Mouse (Mus musculus): ENCODE measurements around the gene Bbs9. TPM values are rescaled to one million over a fixed set of nuclear protein-coding genes. Genes with fewer than 3 reads are reported as not detected.
"Not testable (repeated sequence)": the region's sequence is repeated elsewhere in the genome, so short reads cannot be mapped to it uniquely, and the experiment has no call there.

Bbs9 gene
- 8.6 to 16.6 TPM (median 15.6 TPM) in 3 replicates for total RNA-seq (2017)

DNA sequence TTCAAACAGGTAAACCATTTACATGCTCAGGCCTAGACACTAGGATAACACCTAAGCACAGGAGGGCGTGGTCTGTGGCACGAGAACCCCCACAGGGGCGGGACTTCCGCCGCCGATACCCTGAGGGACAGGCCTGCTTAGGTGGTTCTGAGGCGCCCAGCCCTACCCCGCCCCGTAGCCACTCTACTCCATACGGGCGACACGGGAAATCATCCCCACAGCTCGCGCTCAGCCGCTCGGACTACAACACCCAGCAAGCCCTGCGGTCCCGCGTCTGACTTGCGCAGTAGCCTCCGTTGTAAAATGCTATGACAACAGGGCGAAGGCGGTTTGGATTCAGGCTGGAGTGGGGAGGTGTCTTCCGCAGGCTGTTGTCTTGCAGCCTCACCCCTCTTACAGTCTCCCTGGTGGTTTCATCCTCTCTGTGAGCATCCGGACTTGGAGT is at the start of gene Bbs9:
Gene Bbs9 (plus strand): TSS at position 292 of the 445 bp plus-strand sequence.
- peak; percentile 100 for ATAC-seq (replicated peaks; ENCODE audit: insufficient number of reproducible peaks, low FRiP score, low TSS enrichment, poor library complexity, severe bottlenecking)

DNA sequence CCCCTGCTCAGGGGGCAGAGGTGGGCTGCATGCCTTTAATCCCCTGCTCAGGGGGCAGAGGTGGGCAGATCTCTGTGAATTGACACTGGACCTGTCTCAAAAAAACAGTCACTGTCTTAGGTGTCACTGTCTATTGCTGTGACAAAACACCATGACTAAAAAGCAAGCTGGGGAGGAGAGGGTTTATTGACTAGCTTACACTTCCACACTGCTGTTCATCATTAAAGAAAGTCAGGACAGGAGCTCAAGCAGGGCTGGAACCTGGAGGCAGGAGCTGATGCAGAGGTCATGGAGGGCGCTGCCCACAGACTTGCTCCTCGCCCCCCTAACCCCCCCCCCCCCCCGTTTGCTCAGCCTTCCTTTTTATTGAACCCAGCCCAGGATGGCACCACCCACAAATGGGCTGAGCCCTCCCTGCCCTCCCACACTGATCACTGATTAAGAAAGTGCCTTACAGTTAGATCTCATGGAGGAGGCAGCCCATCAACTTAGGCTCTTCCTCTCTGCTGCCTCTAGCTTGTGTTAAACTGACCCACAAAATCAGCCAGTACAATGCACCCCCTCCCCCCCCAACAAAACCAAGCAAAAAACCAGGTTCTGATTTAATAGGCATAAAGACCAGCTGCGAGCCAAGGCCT is 47.4 kb upstream of the Bbs9 start:
- no peak for ATAC-seq (replicated peaks; ENCODE audit: insufficient number of reproducible peaks, low FRiP score, low TSS enrichment, poor library complexity, severe bottlenecking)

DNA sequence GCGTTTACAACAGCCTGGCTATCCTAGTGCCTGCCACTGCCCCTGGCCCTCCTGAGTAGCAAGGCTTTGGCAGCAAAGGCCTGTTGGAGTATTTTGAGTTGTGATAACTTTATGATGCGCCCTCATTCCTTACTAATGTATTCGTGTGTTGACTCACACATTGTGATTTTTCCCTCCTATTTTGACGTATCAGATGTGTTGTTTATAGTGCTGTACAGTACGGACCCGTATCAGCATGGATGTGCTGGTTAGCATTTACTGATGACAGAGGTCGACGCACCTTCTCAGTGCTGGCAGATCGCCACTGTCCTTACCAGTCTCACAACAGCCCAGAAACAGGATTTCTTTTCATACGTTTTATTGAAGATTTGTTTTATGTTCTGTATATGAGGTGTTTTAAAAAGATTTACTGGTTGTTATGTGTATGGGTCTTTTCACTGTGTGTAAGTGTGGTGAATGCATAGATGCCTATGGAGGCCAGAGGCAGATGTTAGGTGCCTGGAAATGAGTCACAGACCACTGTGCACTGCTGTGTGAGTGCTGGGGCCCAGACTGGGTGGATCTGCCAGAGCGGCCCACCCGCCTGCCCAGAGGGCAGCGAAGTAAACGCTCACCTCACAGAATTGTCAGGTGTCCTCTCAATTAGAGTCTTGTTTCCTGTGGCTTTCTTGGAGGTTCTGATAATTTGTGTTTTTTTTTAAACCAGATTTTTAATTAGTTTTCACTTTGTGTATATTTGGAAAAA is 46.7 kb upstream of the Bbs9 start:
- ATAC-seq (replicated peaks; ENCODE audit: insufficient number of reproducible peaks, low FRiP score, low TSS enrichment, poor library complexity, severe bottlenecking): no peak

DNA sequence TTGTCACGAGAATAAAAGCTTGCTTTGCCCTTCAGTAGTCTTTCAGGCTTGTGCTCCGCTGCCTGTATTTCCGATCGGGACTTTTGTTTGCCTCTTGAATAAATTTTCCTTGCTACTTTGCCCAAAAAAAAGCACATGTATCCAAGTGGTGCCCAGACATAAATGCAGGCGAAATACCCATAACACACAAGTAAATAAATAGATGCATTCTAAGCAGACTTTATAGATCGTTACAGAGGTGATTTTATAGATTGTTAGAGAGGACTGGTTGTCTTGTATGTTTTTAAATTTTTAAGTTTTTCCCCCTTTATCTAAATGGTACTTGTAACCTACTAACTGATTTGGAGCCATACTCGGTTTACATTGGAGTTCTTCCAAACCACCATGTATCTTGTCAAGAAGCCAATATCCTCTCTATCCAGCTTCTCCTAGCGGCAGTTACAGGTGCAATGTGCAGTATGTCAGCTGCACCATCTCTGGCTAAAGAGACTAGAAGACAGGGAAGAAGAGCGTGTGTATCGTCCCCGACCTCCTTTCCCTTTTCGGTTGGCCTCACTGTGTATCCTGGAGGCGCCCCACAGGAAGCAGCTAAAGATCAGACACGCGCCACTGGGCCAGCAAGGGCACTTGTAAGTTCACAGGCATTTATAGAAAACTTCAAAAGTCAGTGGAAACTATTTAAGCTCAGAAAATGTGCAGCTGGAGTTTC is 45.8 kb upstream of the Bbs9 start:
- ATAC-seq (replicated peaks; ENCODE audit: insufficient number of reproducible peaks, low FRiP score, low TSS enrichment, poor library complexity, severe bottlenecking): no peak

DNA sequence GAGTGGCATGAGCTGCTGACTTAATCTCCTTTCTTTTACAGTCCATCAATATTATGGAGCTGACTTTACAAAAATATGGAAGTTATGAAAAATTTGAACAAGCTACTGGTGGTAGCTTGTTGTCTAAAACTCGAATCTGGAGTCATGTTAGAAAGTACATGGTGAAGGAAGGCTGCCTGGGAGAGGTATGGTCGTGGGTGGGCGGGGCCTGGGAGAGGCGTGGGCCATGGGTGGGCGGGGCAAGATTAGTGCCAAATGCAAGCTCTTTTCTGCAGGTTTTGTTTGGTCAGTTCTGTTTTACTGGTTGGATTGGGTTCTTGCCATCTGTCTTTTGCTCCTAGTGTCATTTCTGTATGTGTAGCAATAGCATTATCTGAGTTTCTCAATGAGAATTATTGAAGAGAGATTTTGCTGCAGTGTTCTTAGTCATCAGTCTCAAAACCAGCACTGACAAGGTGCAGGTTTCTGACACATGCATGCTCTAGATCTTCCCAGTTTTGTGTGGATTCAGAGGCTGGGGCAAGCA is 45.1 kb upstream of the Bbs9 start:
- no peak for ATAC-seq (replicated peaks; ENCODE audit: insufficient number of reproducible peaks, low FRiP score, low TSS enrichment, poor library complexity, severe bottlenecking)

DNA sequence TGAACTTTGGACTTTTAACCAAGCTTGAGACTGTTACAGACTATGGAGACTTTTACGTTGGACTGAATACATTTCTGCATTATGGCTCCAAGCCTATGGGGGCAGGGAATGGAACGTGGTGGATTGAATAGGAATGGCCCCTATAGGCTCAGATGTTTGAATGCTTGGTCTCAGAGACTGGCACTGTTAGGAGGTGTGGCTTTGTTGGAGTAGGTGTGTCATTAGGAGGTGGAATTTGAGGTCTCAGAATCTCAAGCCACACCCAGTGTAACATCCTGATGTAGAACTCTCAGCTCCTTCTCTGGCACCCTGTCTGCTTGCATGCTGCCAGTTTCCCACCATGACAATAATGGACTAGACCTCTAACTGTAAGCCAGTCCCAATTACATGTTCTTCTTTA is 42.3 kb upstream of the Bbs9 start:
- ATAC-seq (replicated peaks; ENCODE audit: insufficient number of reproducible peaks, low FRiP score, low TSS enrichment, poor library complexity, severe bottlenecking): no peak

DNA sequence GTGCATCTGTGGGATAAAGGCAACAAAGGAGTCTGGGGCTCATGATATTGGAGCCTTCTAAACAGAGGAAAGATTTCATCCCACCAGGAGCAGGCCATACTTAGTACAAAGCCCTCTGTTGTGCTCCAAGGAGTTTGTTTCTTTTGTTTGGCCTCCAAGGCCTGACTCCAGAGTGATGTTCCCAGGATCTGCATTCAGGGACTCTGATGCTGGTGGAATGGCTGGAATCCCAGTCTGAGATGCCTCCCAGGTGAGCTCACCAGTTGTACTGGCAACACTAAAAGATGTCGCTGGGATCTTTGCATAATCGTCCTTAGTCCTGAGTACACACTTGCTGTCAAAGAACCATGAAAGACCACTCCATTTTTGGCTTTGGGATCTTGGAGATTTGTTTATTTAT is 41.4 kb upstream of the Bbs9 start:
- no peak for ATAC-seq (replicated peaks; ENCODE audit: insufficient number of reproducible peaks, low FRiP score, low TSS enrichment, poor library complexity, severe bottlenecking)

DNA sequence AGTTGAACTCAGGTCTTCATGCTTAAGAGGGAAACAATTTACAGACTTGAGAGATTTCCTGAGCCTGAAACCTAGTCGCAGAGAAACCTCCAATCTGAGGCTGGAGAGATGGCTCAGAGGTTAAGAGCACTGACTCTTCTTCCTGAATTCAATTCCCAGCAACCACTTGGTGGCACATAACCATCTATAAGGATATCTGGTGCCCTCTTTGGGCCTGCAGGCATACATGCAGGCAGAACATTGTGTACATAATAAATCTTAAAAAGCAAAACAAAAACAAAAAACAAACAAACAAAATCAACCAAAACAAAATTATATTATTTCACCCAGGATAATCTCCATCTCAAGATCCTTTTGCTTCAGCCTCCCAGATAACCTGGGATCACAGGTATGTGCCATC is 36.7 kb upstream of the Bbs9 start:
- ATAC-seq (replicated peaks; ENCODE audit: insufficient number of reproducible peaks, low FRiP score, low TSS enrichment, poor library complexity, severe bottlenecking): no peak

DNA sequence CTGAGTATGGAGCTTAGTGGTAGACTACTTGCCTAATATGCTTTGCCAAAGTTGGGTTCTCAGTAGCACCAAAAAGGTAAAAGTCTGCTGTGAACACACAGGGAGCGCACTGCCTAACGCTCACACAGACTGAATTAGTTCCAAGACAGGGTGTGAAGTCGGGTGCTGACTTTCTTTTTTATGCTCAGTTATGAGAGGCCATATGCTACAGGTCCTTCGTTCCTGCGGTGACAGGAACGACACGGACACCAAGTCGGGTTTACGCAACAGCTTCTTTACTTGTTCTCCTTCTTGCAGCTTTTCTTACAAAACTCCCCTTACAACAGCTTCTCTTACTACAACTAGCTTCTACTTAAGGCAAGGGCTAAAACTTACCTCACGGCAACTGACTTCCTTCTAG is 32.4 kb upstream of the Bbs9 start:
- ATAC-seq (replicated peaks; ENCODE audit: insufficient number of reproducible peaks, low FRiP score, low TSS enrichment, poor library complexity, severe bottlenecking): no peak; the same call in 1 of the 2 replicates

DNA sequence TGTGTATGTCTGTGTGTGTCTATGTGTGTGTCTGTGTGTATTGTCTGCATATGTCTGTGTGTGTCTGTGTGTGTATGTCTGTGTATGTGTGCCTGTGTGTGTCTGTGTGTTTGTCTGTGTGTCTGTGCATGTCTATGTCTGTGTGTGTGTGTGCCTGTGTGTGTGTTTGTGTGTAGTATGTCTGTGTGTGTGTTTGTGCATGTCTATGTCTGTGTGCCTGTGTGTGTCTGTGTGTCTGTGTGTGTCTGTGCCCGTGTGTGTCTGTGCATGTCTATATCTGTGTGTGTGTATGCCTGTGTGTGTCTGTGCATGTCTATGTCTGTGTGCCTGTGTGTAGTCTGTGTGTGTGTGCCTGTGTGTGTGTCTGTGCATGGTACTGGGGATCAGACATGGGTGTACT is 30.4 kb upstream of the Bbs9 start:
- no peak for ATAC-seq (replicated peaks; ENCODE audit: insufficient number of reproducible peaks, low FRiP score, low TSS enrichment, poor library complexity, severe bottlenecking)

DNA sequence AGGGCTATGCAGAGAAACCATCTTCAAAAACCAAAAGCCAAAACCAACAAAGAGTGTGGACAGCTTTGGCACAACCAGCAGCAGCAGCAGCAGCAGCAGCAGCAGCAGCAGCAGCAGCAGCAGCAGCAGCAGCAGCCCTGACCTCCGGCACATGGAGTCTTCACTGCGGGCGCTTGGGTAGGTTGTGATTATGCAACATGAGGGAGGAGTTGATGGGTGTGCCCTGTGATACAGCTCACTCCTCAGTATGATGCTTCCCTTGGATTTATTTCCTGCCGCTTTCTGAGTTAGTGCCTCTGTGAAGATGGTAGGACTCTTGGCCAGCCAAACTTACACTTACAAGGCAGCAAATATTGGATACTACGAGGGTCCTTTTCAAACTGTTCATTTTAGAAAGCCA is 28.3 kb upstream of the Bbs9 start:
- ATAC-seq (replicated peaks; ENCODE audit: insufficient number of reproducible peaks, low FRiP score, low TSS enrichment, poor library complexity, severe bottlenecking): no peak

DNA sequence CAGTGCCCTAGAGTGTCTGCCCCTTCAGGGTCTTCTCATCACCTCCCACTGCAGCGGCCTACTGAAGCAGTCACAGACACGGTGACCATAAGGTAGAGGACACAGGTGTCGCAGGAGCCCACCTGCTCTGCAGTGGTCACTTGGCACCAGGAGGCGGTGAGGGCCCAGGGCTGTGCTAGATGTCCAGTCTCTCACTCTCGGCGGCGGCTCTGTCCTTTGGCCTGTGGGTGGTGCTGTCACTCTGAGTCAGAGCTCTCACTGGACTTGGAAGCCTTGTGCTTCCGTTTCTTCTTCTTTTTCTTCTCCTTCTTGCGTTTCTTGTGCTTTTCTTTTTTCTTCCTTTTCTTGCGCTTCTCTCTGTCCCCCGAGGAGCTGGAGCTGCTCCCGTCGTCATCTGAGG is 27.1 kb upstream of the Bbs9 start:
- ATAC-seq (replicated peaks; ENCODE audit: insufficient number of reproducible peaks, low FRiP score, low TSS enrichment, poor library complexity, severe bottlenecking): 0 out of 2 replicates have a peak, but pooled peaks have one; percentile 12

DNA sequence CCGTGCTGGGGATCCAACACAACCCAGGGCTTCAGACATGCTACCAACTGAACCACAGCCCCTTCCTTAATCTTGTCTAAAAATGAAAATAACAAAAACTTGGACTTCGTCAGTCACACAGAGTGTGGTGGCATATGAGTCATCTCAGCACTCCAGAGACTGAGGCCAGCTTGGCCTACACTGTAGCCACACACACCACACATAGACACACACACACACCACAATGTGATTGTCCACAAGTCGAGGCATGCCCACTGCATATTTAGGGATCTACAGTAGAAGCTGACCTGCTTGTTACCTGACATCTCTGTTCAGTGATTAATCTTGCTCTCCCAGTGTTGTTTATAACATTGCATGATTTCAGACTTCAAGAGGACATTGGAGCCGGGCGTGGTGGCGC is 26.3 kb upstream of the Bbs9 start:
- ATAC-seq (replicated peaks; ENCODE audit: insufficient number of reproducible peaks, low FRiP score, low TSS enrichment, poor library complexity, severe bottlenecking): no peak

DNA sequence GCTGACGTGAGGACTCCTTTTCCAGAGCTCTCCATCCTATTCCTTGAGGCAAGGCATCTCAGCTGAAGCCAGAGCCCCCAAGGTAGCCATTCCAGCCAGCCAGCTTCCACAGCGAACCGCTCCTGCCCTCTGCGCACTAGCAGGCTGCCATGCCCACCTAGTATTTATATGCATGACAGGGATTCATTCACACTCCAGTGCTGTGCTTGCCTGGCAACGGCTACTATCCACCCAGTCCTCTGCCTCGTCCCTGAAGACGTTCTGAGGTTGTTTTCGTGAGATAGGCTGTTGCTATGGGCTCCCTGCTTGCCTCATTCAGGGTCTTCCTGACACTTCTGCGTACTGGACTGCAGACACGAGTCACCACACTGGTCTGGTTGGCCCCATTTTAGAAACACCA is 22.8 kb upstream of the Bbs9 start:
- ATAC-seq (replicated peaks; ENCODE audit: insufficient number of reproducible peaks, low FRiP score, low TSS enrichment, poor library complexity, severe bottlenecking): no peak

DNA sequence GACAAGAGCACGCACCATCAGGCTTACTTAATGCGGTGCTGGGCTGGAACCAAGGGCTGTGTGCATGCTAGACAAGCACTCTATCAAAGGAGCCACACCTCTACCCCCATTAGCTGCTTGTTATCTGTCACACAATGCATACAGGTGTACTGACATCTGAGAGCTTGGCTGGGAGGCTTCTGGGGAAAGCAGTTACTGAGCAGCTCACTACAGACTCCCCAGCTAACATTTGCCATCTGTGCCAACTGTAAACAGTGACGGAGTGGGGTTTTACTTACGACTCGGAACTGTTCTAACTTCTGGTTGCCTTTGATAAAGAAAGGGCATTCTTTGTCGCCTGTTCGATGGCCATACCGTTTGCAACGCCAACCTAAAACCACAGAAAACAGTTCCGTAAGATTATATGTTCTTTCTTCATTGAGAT is 22.0 kb upstream of the Bbs9 start:
- no peak for ATAC-seq (replicated peaks; ENCODE audit: insufficient number of reproducible peaks, low FRiP score, low TSS enrichment, poor library complexity, severe bottlenecking)

DNA sequence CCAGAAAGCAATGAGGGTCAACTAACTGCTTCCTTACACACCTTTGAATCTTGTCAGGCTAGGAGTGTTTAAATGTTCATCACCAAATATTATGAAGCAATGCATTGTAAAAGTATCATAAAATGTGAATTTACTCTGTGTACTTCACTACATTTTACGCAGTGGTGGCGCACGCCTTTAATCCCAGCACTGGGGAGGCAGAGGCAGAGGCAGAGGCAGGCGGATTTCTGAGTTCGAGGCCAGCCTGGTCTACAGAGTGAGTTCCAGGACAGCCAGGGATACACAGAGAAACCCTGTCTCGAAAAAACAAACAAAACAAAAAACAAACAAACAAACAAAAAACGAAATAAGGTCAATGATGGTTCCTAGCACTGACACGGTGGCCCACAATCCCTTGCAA is 21.5 kb upstream of the Bbs9 start, which contains the start of gene Gm17545:
Gene Gm17545 (plus strand): TSS at position 301 of the 400 bp plus-strand sequence.
- not testable (repeated sequence) for ATAC-seq (replicated peaks; ENCODE audit: insufficient number of reproducible peaks, low FRiP score, low TSS enrichment, poor library complexity, severe bottlenecking)

DNA sequence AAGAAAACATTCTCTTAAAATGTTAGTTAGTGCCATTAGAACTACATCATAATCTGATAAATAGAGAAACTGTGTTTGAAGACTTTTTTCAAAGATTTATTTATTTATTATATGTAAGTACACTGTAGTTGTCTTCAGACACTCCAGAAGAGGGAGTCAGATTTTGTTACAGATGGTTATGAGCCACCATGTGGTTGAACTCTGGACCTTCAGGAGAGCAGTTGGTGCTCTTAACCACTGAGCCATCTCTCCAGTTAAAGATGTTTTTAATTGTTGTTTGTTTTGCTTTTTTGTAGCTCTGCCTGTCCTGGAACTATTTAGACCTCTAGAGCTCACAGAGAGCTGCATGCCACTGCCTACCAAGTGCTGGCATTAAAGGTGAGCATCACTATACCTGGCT is 20.5 kb upstream of the Bbs9 start:
- ATAC-seq (replicated peaks; ENCODE audit: insufficient number of reproducible peaks, low FRiP score, low TSS enrichment, poor library complexity, severe bottlenecking): no peak

DNA sequence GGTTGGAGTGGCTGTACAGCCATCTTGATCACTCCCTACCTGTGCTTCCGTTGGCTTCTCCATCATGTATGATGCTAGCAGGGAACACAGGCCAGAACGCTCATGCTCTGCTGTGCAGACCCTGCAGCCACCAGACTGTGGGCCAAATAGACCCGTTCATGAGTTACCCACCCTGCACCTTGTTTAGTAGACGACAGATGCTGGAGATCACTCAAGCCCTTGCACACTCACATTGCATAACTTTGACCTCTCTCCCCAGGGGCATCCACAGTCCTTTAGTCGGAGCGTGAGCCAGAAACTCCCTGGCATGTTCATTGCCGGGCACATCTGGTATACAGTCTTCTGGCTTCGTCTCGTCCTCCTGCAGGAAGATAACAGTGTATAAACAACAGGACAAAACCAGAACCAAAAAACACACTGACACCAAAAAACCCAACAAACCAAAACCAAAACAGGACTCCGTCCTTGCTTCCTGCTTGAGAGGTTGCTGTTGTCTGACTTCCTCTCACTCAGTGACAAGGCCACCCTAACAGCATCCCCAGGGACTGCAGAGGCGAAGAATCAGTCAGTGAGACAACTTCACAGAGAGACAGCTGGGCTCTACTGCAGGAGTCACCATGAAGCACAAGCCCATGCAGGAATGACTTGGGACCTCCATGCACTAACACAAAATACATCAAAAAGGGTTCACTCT is 18.2 kb upstream of the Bbs9 start:
- ATAC-seq (replicated peaks; ENCODE audit: insufficient number of reproducible peaks, low FRiP score, low TSS enrichment, poor library complexity, severe bottlenecking): no peak

DNA sequence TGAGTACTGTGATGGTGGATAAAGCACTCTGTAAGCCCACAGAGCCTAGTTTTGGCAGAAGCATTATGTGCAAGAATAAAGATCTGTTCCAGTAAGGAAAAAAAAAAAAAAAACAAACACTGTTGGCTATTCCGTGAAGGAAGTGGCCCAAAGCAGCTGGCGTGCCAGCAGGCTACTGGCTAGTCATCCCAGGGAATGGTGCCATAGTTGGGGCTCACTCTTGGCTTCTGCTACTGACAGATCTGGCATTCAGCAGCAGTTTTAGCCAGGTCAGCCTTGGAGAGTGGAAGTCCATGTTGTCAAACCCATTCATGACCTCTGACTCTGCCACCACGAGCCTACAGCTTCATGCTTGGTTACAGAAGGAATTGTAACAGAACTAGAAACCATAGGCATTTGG is 13.6 kb upstream of the Bbs9 start:
- ATAC-seq (replicated peaks; ENCODE audit: insufficient number of reproducible peaks, low FRiP score, low TSS enrichment, poor library complexity, severe bottlenecking): no peak

Data from monocyte, adult 5-6 weeks (primary cell).